Mouse (Mus musculus) kidney, adult 10 weeks (tissue): Measurements from ENCODE around the gene Ctnnd2. TPM values are rescaled to one million over a fixed set of nuclear protein-coding genes. Genes with fewer than 3 reads are reported as not detected.

Source experiments
- polyA plus RNA-seq: library from polyadenylated mRNA; stranded (reverse); fragments of 350-450 nt; fragmentation: Illumina TruSeq; extraction: RNeasy Lipid Tissue Mini Kit (QIAGEN cat#74804); gene quantifications from one replicate; pipeline ENCODE4 v1.2.3, GENCODE M21; 2014; ENCODE audit warnings: low read depth, low replicate concordance

The Ctnnd2 gene
- polyA plus RNA-seq = 0.12 TPM

DNA sequence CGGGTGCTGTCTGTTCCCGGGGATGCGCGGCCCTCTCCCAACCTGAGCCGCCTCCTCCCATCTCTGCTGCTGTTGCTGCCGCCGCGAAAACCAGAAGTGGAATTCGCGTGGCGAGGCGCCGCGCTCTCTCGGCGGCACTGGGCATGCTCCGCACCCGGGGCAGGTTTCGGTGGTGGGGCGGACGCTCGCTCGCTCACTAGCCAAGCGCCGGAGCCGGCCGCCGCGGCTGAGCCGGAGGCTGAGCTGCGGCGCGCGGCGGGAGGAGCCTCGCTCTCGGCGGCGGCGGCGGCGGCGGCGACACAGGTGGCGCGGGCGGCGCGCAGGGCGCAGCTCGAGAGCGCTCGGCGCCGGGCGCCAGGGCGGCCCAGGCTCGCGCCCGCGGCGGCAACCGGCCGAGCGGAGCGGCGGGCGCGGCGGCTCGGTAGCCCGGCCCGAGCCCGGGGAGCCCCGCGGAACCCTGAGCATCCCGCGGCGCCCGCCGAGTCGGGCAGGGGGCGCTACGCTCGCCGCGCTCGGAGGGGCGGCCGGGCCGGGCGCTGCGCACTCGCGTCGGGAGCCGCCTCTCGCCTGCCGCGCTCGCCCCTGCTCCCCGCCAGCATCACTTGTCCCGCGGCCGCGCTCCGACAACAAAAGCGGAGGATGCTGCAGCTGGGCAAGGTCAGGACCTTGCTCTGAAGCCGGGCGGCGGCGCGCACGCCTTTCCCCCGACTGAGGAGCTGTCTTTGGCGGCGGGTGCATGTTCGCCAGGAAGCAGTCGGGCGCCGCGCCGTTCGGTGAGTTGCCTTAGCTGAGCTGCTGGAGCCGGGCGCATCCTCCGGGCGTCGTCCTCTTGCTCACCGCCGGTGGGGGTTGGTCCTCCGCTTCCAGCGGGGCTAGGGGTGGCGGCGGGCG, at the start of gene Ctnnd2:
Gene Ctnnd2, plus strand, starts transcription at position 203 of the 891 bp plus-strand sequence.

